Mouse (Mus musculus): Measurements from ENCODE around the gene Senp1.

DNA sequence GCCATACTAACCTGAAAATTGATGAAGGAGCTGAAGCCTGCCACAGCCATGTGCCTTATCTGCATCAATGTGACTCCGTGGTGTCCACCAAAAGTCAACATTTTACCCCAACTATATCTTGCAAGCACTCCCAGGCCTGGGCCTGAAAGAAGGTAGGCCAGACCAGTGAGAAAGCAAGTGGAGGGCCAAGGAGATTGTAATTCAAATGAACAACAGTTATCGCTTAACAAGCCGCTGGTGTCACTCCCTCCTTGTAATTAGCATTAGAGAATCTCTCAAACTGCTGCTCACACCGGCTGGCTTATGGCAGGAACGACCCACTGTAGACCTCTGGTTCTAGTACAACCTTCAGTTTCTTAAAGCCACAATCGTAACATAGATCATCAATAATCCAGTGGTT is 16.6 kb downstream of the Senp1 start:
- no peak for TF ChIP-seq CTCF (IDR thresholded peaks at IDR 0.05; ENCODE audit: extremely low read depth, insufficient read depth, insufficient read length, insufficient replicate concordance)
- no peak for TF ChIP-seq POLR2A (IDR thresholded peaks at IDR 0.05; ENCODE audit: low read depth, low read length)
